Mouse (Mus musculus) heart, embryonic 15.5 days (tissue): ENCODE results near the gene Cdpf1. TPM values are rescaled to one million over a fixed set of nuclear protein-coding genes. Genes with fewer than 3 reads are reported as not detected.

Experiments used
- ATAC-seq: fragments of 200-750 bp; cut with Nextera tagmentation; replicated peaks from 2 replicates; pipeline ENCODE4 v1.8.0; 2017; ENCODE audit warnings: low read depth, moderate TSS enrichment; ENCODE audit not compliant: insufficient number of reproducible peaks, insufficient read depth, low FRiP score
- H3K27ac ChIP-seq: fragments of 300-500 bp; sonication (generic); 2 replicates; pipeline ENCODE4 v1.5.1; 2015; ENCODE audit warnings: mild to moderate bottlenecking, inconsistent platforms
- H3K27me3 ChIP-seq: fragments of 300-500 bp; sonication (generic); 2 replicates; pipeline ENCODE4 v1.6.1; 2015; ENCODE audit warnings: inconsistent platforms
- H3K36me3 ChIP-seq: fragments of 300-500 bp; sonication (generic); 2 replicates; pipeline ENCODE4 v1.6.1; 2015; ENCODE audit warnings: mild to moderate bottlenecking, inconsistent platforms
- H3K4me1 ChIP-seq: fragments of 300-500 bp; sonication (generic); replicated peaks from 2 replicates; pipeline ENCODE4 v1.6.1; 2015; ENCODE audit warnings: inconsistent platforms
- H3K4me2 ChIP-seq: fragments of 300-500 bp; sonication (generic); 2 replicates; pipeline ENCODE4 v1.6.1; 2015; ENCODE audit warnings: inconsistent platforms, mild to moderate bottlenecking, moderate library complexity
- H3K4me3 ChIP-seq: fragments of 300-500 bp; sonication (generic); 2 replicates; pipeline ENCODE4 v1.5.1; 2015; ENCODE audit warnings: mild to moderate bottlenecking, inconsistent platforms
- H3K9ac ChIP-seq: fragments of 300-500 bp; sonication (generic); 2 replicates; pipeline ENCODE4 v1.6.1; 2015; ENCODE audit warnings: mild to moderate bottlenecking, inconsistent platforms
- H3K9me3 ChIP-seq: fragments of 300-500 bp; sonication (generic); replicated peaks from 2 replicates; pipeline ENCODE4 v1.6.1; 2016; ENCODE audit warnings: inconsistent platforms
- WGBS: fragments of 180-500 bp; shearing (Covaris S2); methylation state at CpG from one replicate; pipeline ENCODE4 v1.1.7; 2015; ENCODE audit warnings: mixed read lengths; 5-methylcytosine and 5-hydroxymethylcytosine counted together
- polyA plus RNA-seq: library from polyadenylated mRNA; unstranded; fragments of >200 nt; fragmentation: Nextera tagmentation; extraction: Ambion mirVana; gene quantifications from 2 replicates; pipeline ENCODE4 v1.2.1, GENCODE M21; 2015

The Cdpf1 gene
- polyA plus RNA-seq, 1 experiment from 2014 or later: 40.9 TPM

DNA sequence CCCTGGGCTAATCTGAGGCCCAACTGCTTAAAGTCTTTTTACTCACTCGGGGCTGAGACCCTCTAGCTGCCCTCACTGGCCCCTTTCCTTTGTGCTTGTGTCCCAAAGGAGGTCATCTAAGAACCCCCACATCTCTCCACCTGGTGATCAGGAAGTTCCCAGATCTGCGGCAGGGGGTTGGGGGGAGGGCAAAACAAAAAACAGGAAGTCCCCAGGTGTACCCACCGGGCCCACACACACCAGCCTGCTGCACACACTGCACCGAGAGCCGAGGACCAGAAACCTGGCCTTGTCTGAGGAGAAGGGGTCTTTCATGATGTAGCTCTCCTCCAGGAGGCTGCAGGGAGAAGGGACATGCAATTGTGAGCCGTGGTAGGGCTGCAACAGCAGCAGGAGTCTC is 3.5 kb downstream of the Cdpf1 start:
- H3K27me3 ChIP-seq: no peaks in the 10 kb centered on the region
- no peak for ATAC-seq
- H3K4me2 ChIP-seq: no peak overlapping the region
- no peaks in the 10 kb centered on the region for H3K9me3 ChIP-seq
- H3K9ac ChIP-seq: no peak overlapping the region
- no peak overlapping the region for H3K27ac ChIP-seq
- H3K4me3 ChIP-seq: no peak overlapping the region
- H3K36me3 ChIP-seq: no peaks in the 10 kb centered on the region
- peaks cover 25% of the 10 kb centered on the region for H3K4me1 ChIP-seq
- 79% methylated on average over 6 of the region's 6 CpGs for WGBS

DNA sequence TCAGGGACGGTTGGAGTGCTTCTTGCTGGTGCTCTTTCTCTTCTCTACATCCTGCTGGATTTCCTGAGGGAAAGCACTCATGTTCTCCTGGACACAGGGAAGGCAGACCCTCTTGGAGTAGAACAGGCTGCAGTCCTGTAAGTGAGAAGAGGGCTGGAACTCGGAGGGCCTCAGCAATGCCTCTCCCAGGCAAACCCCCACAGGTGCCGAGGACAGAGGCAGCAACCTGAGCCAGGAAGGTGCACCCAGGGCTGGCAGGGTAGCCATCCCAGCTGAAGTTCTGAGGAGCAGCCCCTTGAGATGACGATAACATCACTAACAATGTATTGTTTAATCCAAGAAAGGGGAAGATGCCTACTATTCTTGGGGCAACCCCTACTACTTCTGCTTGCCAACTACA is 4.1 kb downstream of the Cdpf1 start:
- Histone ChIP-seq H3K4me3 (no peak overlapping the region), H3K4me2 (no peak overlapping the region), H3K36me3 (no peaks in the 10 kb centered on the region), H3K9ac (no peak overlapping the region), H3K27ac (no peak overlapping the region), H3K27me3 (no peaks in the 10 kb centered on the region), H3K9me3 (no peaks in the 10 kb centered on the region), H3K4me1 (peaks cover 29% of the 10 kb centered on the region)
- ATAC-seq: no peak
- 80% methylated on average over 4 of the region's 4 CpGs for WGBS

DNA sequence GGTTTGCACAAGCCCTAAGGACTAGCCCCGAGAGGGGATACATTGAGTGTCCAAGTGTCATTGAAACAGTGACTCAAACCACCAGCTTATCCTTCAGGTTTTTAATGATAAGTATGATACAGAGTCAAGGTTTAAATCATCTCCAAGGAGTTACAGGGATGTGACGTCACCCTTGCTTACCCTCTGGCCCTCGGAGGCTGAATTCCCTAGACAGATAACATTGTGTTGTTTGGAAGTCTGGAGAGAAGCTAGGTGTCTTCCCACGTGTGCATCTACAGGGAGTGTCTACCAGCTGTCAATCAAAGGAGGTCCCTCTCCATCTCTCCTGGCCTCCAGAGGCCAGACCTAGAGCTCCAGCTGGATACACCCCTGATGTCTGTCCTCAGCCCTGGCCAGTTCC is 4.6 kb downstream of the Cdpf1 start:
- 53% methylated on average over 4 of the region's 4 CpGs for WGBS
- no peak overlapping the region for H3K9ac ChIP-seq
- peaks cover 29% of the 10 kb centered on the region for H3K4me1 ChIP-seq
- H3K27me3 ChIP-seq: no peaks in the 10 kb centered on the region
- no peak overlapping the region for H3K4me3 ChIP-seq
- no peaks in the 10 kb centered on the region for H3K9me3 ChIP-seq
- no peak for ATAC-seq
- no peaks in the 10 kb centered on the region for H3K36me3 ChIP-seq
- no peak overlapping the region for H3K4me2 ChIP-seq
- no peak overlapping the region for H3K27ac ChIP-seq

DNA sequence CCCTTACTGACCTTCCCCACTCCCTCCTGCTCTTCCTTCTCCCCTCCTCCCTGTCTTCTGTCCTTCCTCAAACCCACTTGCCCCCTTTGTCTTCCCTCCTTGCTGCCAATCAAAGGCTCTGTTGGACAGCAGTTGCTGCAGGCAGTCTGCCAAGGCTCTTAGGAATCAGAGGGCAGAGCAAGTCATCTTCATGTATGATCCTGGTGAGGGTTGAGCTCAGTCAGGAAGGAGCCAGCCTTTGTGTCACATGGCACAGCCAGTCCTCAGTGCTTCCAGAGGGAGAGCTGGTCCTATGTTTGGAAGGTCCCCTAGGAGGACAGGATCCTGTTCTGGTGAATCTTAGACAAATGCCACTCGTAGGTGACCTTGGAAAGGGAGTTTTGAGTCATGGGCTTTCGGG is 8.6 kb downstream of the Cdpf1 start:
- H3K36me3 ChIP-seq: peaks cover 13% of the 10 kb centered on the region; the same call in 1 of the 2 replicates
- no peaks in the 10 kb centered on the region for H3K9me3 ChIP-seq
- peaks cover 10% of the 10 kb centered on the region for H3K4me1 ChIP-seq
- 0 out of 2 replicates have a peak, but pooled peaks have one; percentile 36 for ATAC-seq
- no peak overlapping the region for H3K4me3 ChIP-seq
- peak overlapping the region; percentile 42 for H3K27ac ChIP-seq
- no peak overlapping the region; the same call in 1 of the 2 replicates for H3K9ac ChIP-seq
- 75% methylated on average over 2 of the region's 2 CpGs for WGBS
- no peak overlapping the region for H3K4me2 ChIP-seq
- no peaks in the 10 kb centered on the region for H3K27me3 ChIP-seq

DNA sequence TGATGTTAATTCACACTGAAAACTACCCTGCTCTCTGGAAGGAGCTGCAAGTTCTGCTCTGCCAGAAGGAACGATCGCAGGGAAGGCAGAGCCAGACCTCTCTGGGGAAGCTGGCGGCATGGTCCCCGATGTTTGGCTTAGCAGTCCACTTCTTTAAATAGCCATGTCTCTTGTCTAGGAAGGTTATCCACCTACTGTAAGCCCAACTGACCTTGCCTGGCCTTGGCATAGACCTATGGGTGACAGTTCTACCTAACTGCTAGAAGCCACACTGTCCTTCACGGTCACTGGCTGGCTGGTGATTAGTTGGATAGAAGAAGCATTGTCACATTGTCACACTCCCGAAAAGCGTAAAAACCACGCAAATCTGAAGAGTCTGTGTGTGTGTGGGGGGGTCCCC is 12.8 kb downstream of the Cdpf1 start:
- no peak overlapping the region for H3K4me3 ChIP-seq
- no peak overlapping the region for H3K9ac ChIP-seq
- H3K27ac ChIP-seq: no peak overlapping the region
- no peaks in the 10 kb centered on the region for H3K27me3 ChIP-seq
- H3K4me2 ChIP-seq: no peak overlapping the region
- 72% methylated on average over 8 of the region's 8 CpGs for WGBS
- no peaks in the 10 kb centered on the region for H3K9me3 ChIP-seq
- peaks cover 9% of the 10 kb centered on the region for H3K4me1 ChIP-seq
- H3K36me3 ChIP-seq: peaks cover 13% of the 10 kb centered on the region; the same call in 1 of the 2 replicates
- no peak for ATAC-seq

DNA sequence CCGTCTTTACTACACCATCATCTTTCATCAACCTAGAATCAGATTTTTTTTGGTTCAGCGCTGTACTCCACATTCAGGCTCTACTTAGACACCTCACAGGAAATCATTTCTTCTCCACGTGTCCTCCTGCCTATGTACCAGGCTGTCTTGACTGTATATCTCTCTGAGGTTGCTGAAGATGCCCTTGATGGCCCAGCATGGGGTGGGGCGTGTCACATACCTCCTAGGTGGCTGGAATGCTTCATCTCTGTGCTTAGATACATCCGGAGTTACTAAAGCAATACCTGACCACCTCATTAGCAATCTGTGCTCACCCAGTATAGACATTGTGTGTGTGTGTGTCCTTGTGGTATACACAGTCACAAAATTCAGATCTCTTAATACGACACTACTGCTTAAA is 16.0 kb downstream of the Cdpf1 start:
- H3K9ac ChIP-seq: no peak overlapping the region
- no peaks in the 10 kb centered on the region for H3K27me3 ChIP-seq
- H3K27ac ChIP-seq: no peak overlapping the region
- no peak overlapping the region for H3K4me3 ChIP-seq
- 66% methylated on average over 6 of the region's 6 CpGs for WGBS
- H3K4me2 ChIP-seq: no peak overlapping the region
- peaks cover 11% of the 10 kb centered on the region; the same call in 1 of the 2 replicates for H3K36me3 ChIP-seq
- no peaks in the 10 kb centered on the region for H3K9me3 ChIP-seq
- ATAC-seq: no peak
- H3K4me1 ChIP-seq: peaks cover 9% of the 10 kb centered on the region; the same call in 1 of the 2 replicates

DNA sequence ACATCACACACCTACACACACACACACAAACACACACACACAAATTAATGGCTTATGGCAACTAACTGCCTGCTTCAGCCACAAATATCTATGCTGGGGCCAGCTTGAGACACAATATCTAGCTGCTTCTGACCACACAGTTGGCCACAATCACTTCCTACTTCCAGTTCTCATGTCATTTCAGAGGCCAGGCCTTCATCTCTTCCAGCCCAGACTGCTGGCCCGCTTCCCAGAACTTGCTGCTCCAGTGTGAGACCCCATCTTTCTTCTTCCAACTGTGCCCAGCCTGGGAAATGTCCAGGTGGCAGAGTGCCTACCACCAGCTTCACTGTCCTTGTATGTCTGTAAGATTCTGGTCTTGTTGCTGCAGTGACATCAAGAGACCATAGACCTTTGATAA is 18.7 kb downstream of the Cdpf1 start:
- no peak overlapping the region for H3K4me3 ChIP-seq
- peak overlapping the region; percentile 48 for H3K27ac ChIP-seq
- H3K4me2 ChIP-seq: no peak overlapping the region
- WGBS: 51% methylated on average over 1 of the region's 1 CpGs
- no peaks in the 10 kb centered on the region for H3K27me3 ChIP-seq
- H3K36me3 ChIP-seq: peaks cover 6% of the 10 kb centered on the region; the same call in 1 of the 2 replicates
- H3K4me1 ChIP-seq: peaks cover 12% of the 10 kb centered on the region
- H3K9ac ChIP-seq: no peak overlapping the region
- H3K9me3 ChIP-seq: no peaks in the 10 kb centered on the region
- ATAC-seq: no peak

DNA sequence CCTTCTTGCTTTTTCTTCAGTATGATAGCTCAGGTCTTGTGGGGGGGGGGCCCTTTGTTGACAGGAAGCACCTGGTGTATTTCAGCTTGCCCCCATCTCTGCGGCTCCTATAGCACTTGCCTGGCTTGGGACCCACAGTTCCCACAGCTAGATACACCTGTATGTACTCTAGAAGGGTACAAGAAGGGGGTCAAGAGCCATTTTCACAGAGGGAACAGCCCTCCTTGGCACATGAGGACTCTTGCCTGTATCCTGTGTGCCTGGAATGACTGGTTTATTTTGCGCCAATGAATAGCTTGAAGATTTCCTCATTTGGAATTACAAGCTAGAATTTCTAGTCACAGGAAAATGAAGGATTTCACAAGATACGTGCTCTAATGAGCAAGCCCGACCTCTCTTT is 20.0 kb downstream of the Cdpf1 start:
- no peak overlapping the region for H3K4me3 ChIP-seq
- no peaks in the 10 kb centered on the region for H3K9me3 ChIP-seq
- peaks cover 20% of the 10 kb centered on the region for H3K4me1 ChIP-seq
- no peak for ATAC-seq
- 0 out of 2 replicates have a peak, but pooled peaks cover 6% of the 10 kb centered on the region for H3K36me3 ChIP-seq
- H3K27me3 ChIP-seq: no peaks in the 10 kb centered on the region
- 83% methylated on average over 4 of the region's 4 CpGs for WGBS
- no peak overlapping the region for H3K9ac ChIP-seq
- H3K4me2 ChIP-seq: no peak overlapping the region
- H3K27ac ChIP-seq: no peak overlapping the region

DNA sequence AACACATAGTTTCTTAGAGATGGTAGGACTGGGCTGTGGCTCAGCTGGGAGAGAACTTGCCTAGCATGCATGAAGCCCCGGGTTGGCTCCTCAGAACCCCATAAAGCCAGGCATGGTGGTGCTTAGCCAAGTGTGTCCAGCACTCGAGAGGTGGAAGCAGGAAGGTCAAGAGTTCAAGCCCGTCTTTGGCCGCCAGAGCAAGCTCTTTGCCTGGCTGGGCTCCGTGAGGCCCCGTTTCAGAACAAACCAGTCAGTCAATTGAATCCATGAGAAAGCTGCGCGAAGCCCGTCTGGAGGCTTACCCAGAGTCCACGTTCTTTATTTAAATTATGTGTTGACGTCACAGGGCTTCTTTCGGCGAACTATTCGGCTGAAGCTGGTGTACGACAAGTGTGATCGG is 22.9 kb downstream of the Cdpf1 start:
- H3K27ac ChIP-seq: no peak overlapping the region
- H3K4me2 ChIP-seq: no peak overlapping the region
- 0 out of 2 replicates have a peak, but pooled peaks cover 6% of the 10 kb centered on the region for H3K36me3 ChIP-seq
- no peak overlapping the region for H3K4me3 ChIP-seq
- H3K9ac ChIP-seq: no peak overlapping the region
- H3K27me3 ChIP-seq: no peaks in the 10 kb centered on the region
- WGBS: 71% methylated on average over 16 of the region's 16 CpGs
- no peak for ATAC-seq
- H3K9me3 ChIP-seq: no peaks in the 10 kb centered on the region
- H3K4me1 ChIP-seq: peaks cover 21% of the 10 kb centered on the region

DNA sequence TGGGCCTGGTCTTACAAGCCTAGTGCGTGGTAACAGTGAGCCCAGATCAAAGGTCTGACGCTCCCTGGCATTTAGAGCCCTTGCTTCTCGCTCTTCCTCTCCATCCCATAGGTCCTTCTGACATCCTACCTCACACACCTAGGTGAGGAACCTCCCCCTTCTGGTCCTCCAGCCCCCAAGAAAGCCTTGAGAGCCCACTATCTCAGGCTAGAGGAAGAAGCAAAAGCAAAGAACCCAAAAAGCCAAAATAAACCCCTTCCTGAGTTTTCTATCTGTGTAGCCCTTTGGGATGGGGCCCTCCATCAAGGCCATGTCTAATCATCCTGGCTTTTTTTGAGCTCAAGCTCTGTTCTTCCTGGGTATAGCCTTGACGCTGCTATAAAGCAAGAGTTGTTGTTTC is 23.4 kb downstream of the Cdpf1 start:
- Histone ChIP-seq H3K4me1 (peaks cover 21% of the 10 kb centered on the region), H3K27me3 (no peaks in the 10 kb centered on the region), H3K9ac (no peak overlapping the region), H3K4me2 (no peak overlapping the region), H3K9me3 (no peaks in the 10 kb centered on the region), H3K36me3 (0 out of 2 replicates have a peak, but pooled peaks cover 6% of the 10 kb centered on the region), H3K4me3 (no peak overlapping the region), H3K27ac (no peak overlapping the region)
- WGBS: 91% methylated on average over 4 of the region's 4 CpGs
- no peak for ATAC-seq

DNA sequence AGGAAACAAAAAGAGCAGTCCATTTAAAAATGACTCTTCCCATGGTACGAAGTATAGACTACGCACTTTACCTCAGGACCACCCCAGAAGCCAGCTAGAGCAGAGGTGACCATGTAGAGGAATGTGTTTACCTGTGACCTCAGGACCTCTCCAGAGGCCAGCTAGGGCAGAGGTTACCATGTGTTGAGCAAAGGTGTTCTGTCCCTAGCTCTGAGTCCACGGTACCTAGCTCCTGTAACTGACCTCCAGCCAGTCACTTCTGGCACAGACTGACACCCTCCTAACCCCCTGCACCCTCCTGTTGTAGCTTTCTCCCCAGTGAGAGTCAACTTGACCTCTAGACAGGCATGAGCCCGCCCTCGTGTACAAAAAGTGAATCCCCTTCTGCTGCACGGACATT is 24.0 kb downstream of the Cdpf1 start:
- Histone ChIP-seq H3K4me3 (no peak overlapping the region), H3K4me2 (no peak overlapping the region), H3K36me3 (0 out of 2 replicates have a peak, but pooled peaks cover 6% of the 10 kb centered on the region), H3K9me3 (no peaks in the 10 kb centered on the region), H3K27me3 (no peaks in the 10 kb centered on the region), H3K27ac (no peak overlapping the region), H3K9ac (no peak overlapping the region), H3K4me1 (peaks cover 16% of the 10 kb centered on the region)
- no peak for ATAC-seq
- WGBS: 91% methylated on average over 6 of the region's 6 CpGs

DNA sequence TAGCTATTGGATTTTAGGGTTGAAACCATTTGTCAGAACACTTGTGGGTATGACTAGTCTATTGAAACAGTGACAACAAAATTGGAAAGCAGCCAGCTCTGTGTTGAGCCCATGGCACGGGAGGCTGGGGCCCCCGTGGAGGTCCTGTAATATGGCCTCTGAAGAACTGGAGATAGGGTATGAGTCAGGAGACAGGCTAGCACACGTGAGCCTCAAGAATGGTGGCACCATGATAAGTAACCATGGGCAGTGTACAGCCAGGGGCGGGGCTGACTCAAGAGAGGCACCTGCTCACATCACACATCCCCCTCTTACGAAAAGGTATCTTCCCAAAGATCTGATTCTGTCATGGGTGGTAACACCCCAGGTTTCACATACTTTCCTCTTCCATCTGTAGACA is 24.8 kb downstream of the Cdpf1 start:
- Histone ChIP-seq H3K27ac (no peak overlapping the region), H3K9ac (no peak overlapping the region), H3K4me3 (no peak overlapping the region), H3K9me3 (no peaks in the 10 kb centered on the region), H3K4me2 (no peak overlapping the region), H3K36me3 (0 out of 2 replicates have a peak, but pooled peaks cover 6% of the 10 kb centered on the region), H3K27me3 (no peaks in the 10 kb centered on the region), H3K4me1 (peaks cover 13% of the 10 kb centered on the region)
- ATAC-seq: 0 out of 2 replicates have a peak, but pooled peaks have one; percentile 31
- 50% methylated on average over 5 of the region's 5 CpGs for WGBS
